Mouse (Mus musculus) cerebellum, adult 8-10 months (tissue): ENCODE results near the gene Itpr3.

Experiments
- DNase-seq: peaks from one replicate; pipeline ENCODE4 v3.0.0; 2022

Gene Itpr3

DNA sequence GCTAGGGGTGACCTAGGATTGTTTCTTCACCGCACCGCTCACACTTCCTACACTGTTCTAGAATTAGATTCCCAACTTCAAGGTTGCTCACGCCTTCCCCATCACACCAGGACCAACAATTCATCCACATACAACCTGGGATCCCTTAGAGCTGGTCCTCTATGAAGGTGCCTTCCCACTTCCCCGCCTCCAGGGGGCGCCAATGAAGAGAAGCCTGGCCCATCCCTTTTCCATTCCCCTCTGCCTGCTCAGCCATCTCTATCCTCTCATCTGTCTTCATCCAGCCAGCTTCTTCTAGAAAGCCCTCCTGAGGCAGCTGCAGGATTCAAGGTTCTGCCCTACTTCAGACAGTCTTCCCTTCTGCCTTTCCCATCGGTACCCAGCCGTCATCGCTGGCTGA is 94.3 kb downstream of the Itpr3 start:
- no peak for DNase-seq

DNA sequence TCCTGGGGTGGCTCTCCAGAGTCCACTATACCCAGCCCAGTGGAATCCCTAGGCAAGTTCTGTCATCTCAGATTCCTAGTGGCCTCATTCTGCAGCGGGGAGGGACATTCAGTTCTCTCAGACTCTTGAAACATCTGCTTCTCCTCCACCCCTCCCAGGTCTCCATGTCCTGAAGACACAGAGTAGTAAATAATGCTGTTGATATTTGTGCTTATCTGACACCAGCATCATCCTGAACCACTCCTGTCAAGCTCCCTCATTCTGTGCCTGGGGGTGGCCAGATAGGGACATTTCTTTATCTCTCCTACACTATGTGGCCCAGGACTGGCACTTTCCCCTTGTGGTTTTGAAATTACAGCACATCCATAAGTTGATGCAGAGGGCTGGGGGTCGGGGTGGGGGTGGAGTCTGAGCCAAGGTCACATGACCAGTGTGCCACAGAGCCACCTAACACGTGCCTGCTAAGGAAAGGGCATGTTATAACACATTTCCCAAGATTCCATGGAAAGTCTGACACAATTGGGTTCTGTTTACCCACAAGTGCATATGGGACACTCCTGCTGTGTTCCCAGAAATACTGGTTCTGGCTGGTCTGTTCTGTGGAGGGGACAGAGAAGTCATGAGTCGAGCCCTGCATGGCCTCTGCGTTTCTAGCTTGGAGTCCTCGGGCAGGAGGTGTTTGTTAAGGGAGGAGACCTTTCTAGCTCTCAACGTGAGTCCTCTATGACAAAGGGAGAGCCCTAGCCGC is 96.0 kb downstream of the Itpr3 start:
- DNase-seq: no peak

GRCm38 (mm10) chr17:27153773-27154193 is 96.7 kb downstream of the Itpr3 start:
- DNase-seq: no peak

GRCm38 (mm10) chr17:27154256-27154655 is 97.2 kb downstream of the Itpr3 start:
- peak; percentile 66 for DNase-seq

GRCm38 (mm10) chr17:27154881-27155280 is 97.8 kb downstream of the Itpr3 start:
- no peak for DNase-seq

DNA sequence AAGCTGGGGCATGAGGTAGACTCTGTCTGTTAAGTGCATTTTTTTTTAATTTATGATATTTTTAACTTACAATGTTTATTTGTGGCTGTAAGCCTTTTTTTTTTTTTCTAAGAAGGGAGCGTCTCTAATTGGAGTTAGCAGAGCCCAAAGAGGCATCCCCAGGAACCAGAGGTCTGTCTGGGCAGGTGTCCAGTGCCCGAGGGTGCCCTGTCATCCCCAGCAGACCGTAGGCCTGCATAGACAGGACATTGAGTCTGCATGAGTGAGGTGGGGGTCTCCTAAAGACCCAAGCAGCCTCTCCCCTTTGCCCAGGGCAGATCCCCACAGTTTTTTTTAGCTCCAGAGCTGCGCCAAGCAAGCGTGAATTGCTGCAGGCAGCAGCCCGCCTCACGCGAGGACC is 98.6 kb downstream of the Itpr3 start:
- no peak for DNase-seq

GRCm38 (mm10) chr17:27158439-27158838 is 101.3 kb downstream of the Itpr3 start:
- DNase-seq: no peak

- DNase-seq: no peak
These were observed 102.1 kb downstream of the Itpr3 start for GRCm38 (mm10) chr17:27159169-27159568.

DNA sequence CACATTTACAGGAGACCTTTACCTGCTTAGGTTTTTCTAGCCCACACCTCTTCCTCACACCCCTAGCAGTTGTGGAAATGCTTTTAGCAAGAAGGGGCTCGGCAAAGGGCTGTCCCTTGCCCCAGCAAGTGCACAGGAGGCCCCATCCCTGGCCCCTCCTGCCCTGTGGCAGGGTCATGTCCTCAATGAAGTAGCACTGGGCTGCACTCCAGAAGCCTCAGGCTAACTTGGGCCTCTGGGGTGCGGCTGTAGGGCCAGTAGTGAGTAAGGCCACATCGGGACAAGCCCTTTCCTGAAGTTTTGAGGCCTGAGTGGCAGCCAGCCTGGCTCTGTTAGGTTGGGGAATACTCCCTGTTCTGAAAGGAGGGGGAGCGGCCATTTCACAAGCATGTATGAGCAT is 103.8 kb downstream of the Itpr3 start:
- no peak for DNase-seq

GRCm38 (mm10) chr17:27165054-27165773 is 108.1 kb downstream of the Itpr3 start:
- DNase-seq: peak; percentile 41

GRCm38 (mm10) chr17:27166901-27167300 is 109.8 kb downstream of the Itpr3 start:
- DNase-seq: no peak

GRCm38 (mm10) chr17:27167545-27167944 is 110.4 kb downstream of the Itpr3 start, which contains the start of gene Ip6k3:
Ip6k3 (minus strand) TSS chr17:27167795.
- no peak for DNase-seq

DNA sequence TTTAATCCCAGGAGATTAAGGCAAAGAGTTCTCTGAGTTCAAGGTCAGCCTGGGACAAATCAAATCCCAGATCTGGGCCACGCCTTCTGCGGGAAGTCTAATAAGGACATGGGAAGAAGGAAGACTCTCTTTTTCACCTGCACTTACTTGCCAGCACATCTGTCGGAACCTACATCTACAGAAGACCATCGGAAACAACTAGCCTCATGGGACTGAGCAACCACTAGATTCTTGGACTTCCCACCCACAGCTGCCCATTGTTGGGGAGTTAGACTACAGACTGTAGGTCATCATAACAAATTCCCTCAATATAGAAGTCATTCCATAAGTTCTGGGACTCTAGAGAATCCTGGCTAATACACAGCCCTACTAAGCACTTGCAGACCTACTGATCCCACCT is 111.5 kb downstream of the Itpr3 start:
- DNase-seq: no peak

DNA sequence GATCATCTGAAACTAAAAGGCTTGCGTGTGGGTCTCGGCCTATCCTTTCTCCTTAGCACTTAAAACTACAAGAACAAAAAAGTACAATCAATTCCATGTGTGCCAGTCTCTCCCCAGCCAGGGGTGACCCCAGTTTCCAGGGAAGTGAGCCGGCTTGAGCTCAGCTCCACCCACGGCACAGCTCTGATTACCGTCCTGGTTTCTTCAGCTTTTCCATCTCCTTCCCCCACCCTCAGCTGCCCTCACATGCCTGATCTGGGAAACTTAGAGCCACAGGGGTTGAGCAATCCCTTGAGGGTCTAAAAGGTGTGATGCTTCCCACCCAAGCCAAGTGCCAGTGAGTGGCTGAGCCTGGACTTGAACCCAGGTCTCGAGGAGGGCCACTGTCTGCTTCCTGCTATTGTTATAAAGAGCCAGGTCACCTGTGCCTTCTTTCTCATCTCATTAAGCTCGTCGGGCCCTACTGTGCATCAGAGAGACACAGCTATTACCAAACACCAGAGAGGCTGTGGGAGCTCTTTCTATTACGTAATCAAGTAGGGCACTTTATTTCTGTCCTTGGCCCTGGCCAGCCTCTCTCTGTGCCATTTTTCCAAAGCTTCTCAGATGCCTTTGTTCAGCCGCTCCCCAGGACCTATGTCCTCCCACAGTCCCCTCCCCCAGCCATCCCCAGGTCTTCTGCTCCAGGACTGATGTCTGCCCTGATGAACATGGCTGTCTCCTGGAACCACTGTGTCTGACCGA is 113.0 kb downstream of the Itpr3 start:
- DNase-seq: no peak

DNA sequence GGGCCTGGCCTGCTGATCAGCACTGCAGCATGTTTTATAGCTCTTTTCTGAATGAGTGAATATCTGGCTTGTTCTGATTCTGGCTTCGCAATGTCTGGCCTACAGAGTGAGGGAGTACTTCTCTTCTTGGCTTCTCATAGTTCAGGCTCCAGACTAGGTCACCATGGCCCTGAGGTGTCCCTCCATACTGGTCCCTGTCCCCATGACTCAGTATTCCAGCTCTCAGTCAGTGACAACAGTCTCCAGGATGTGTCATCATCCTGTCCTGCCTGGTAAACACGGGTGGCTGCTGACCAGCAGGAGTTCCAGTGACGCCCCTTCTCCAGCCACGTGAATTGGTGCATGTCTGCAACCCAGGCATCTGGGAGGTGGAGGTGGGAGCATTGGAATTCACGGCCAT is 114.0 kb downstream of the Itpr3 start:
- DNase-seq: no peak
